Comparison of ENCODE assay signal across 18 mouse cellular contexts in genomic region chr6:38810121-38810475, GRCm38 (mm10).
A peak's percentile ranks its signal among the peaks of the same experiment; 100 is the strongest.
DNase-seq lines count a peak whose midpoint lies in the region; ATAC-seq lines count a peak whose summit lies in the region.
"Had no signal": no experiment of that assay in that cellular context is flagged by ENCODE, and none has a peak within 500 bp of the region (broad histone marks: within the 10 kb centered on the region; RNA-seq: fewer than 3 reads in every experiment).

No protein-coding gene starts in this region.

- H3K4me3 ChIP-seq in heart, embryonic 14.5 days (ENCODE audit: control insufficient read depth in 1 of 2, insufficient read depth in 1 of 2, low read depth in 1 of 2, low read length in 2 of 2), result no peak overlapping the region
- no peak overlapping the region for H3K4me3 ChIP-seq in macrophage (ENCODE audit: inconsistent target)
- no peak overlapping the region for H3K4me3 ChIP-seq in embryonic facial prominence, embryonic 10.5 days
- H3K4me3 ChIP-seq: erythroblast, embryonic 14.5 days; midbrain, embryonic 13.5 days had no signal

- no peaks in the 10 kb centered on the region for H3K36me3 ChIP-seq in heart, embryonic 14.5 days (ENCODE audit: control insufficient read depth, insufficient read depth, low read length)
- 0 out of 2 replicates have a peak, but pooled peaks cover 11% of the 10 kb centered on the region for H3K36me3 ChIP-seq in macrophage (ENCODE audit: inconsistent target)
- H3K36me3 ChIP-seq in embryonic facial prominence, embryonic 10.5 days (replicated peaks), result peaks cover 88% of the 10 kb centered on the region

- intact Hi-C loops in heart, postnatal 25 days (cut with DNase I), result no loop called here

- peaks cover 9% of the 10 kb centered on the region; the same call in 1 of the 2 replicates for H3K79me2 ChIP-seq in macrophage (ENCODE audit: inconsistent target)

- no peaks in the 10 kb centered on the region for H3K9me3 ChIP-seq in heart, embryonic 14.5 days (ENCODE audit: control insufficient read depth, low read length)
- no peaks in the 10 kb centered on the region for H3K9me3 ChIP-seq in embryonic facial prominence, embryonic 10.5 days
- H3K9me3 ChIP-seq: midbrain, embryonic 13.5 days had no signal

- H3K27ac ChIP-seq in heart, embryonic 14.5 days (replicated peaks in 1 of 2; ENCODE audit: control insufficient read depth in 1 of 2, insufficient read depth in 1 of 2, low read depth in 2 of 2, low read length in 2 of 2), result peak overlapping the region; percentile 18 to 39; a peak in 3 of 4 replicates
- peak overlapping the region; percentile 27 for H3K27ac ChIP-seq in macrophage
- H3K27ac ChIP-seq in embryonic facial prominence, embryonic 10.5 days (replicated peaks), result no peak overlapping the region
- H3K27ac ChIP-seq: kidney, postnatal 0 days; midbrain, embryonic 13.5 days had no signal

- 0 out of 2 replicates have a peak overlapping the region, but pooled peaks have one; percentile 19 for H3K4me2 ChIP-seq in heart, embryonic 14.5 days (ENCODE audit: low read length)
- H3K4me2 ChIP-seq: lung, embryonic 14.5 days; midbrain, embryonic 13.5 days had no signal

- no peaks in the 10 kb centered on the region for H3K27me3 ChIP-seq in heart, embryonic 14.5 days (ENCODE audit: control insufficient read depth, insufficient read depth, low read length)
- no peaks in the 10 kb centered on the region for H3K27me3 ChIP-seq in embryonic facial prominence, embryonic 10.5 days (replicated peaks; ENCODE audit: low read depth, poor library complexity, severe bottlenecking)
- H3K27me3 ChIP-seq: midbrain, embryonic 13.5 days had no signal

- H3K4me1 ChIP-seq in heart, embryonic 14.5 days (ENCODE audit: control insufficient read depth in 2 of 2, insufficient read depth in 2 of 2, low read length in 2 of 2), result peaks cover 34 to 62% of the 10 kb centered on the region in 2 experiments
- H3K4me1 ChIP-seq in embryonic facial prominence, embryonic 10.5 days, result peaks cover 12% of the 10 kb centered on the region; the same call in 1 of the 2 replicates

- WGBS in heart, embryonic 14.5 days, result 25% methylated on average over 2 of the region's 2 CpGs
- WGBS in macrophage (ENCODE audit: missing documents), result 41% methylated on average over 2 of the region's 2 CpGs
- 69% methylated on average over 2 of the region's 2 CpGs for WGBS in embryonic facial prominence, embryonic 10.5 days

- no peak overlapping the region for H3K9ac ChIP-seq in heart, embryonic 14.5 days (ENCODE audit: low read length)
- H3K9ac ChIP-seq: forebrain, postnatal 0 days; lung, embryonic 14.5 days; midbrain, embryonic 13.5 days had no signal

- no peak for ATAC-seq in heart, embryonic 14.5 days (ENCODE audit: insufficient number of reproducible peaks, insufficient read depth, low FRiP score, low read depth)
- ATAC-seq: forebrain, postnatal 0 days had no signal

- DNase-seq in heart, postnatal 25 days (ENCODE audit: low spot score), result no peak
- DNase-seq in 416B (ENCODE audit: low read depth), result peak; percentile 59
- DNase-seq in T-cell, adult 2 months (ENCODE audit: low spot score), result peak; percentile 28
- no peak for DNase-seq in embryonic facial prominence, embryonic 10.5 days (ENCODE audit: low spot score)
- no peak for DNase-seq in urinary bladder, adult 2 months (ENCODE audit: low spot score)
- DNase-seq in right cerebral cortex, postnatal 4 days, result no peak
- DNase-seq: cerebellum, adult 18-20 months; embryo, embryonic 11 days; forebrain, postnatal 0 days; gastrocnemius, postnatal 10 days; layer of hippocampus, adult 9-11 months; lung, embryonic 14.5 days; thymus, postnatal 25 days had no signal

Comparison
In these comparisons a context has a peak if more than half of its experiments do, and no peak if none do; other contexts are left out.
1. DNase-seq: peak in 416B (single experiment) and T-cell, adult 2 months (single experiment); none in heart, postnatal 25 days (single experiment), embryonic facial prominence, embryonic 10.5 days (single experiment), urinary bladder, adult 2 months (single experiment) and right cerebral cortex, postnatal 4 days (single experiment).